In genomic region chr15:62056401-62056800, GRCm38 (mm10) we compare ENCODE assay signal across 13 mouse cellular contexts.
A peak's percentile ranks its signal among the peaks of the same experiment; 100 is the strongest.
DNase-seq lines count a peak whose midpoint lies in the region; ATAC-seq and TF ChIP-seq lines count a peak whose summit lies in the region.
"Had no signal": no experiment of that assay in that cellular context is flagged by ENCODE, and none has a peak within 500 bp of the region (broad histone marks: within the 10 kb centered on the region; RNA-seq: fewer than 3 reads in every experiment).

No protein-coding gene starts in this region.

- TF ChIP-seq CTCF in bone marrow macrophage, adult 2 months (IDR thresholded peaks at IDR 0.05; ENCODE audit: low read depth, low read length): no peak

- TF ChIP-seq POLR2A in bone marrow macrophage, adult 2 months (IDR thresholded peaks at IDR 0.05; ENCODE audit: borderline replicate concordance, low read depth, low read length): no peak

- no peak for DNase-seq in heart, embryonic 10.5 days (ENCODE audit: low spot score)
- DNase-seq in 416B (ENCODE audit: low read depth): peak; percentile 64
- no peak for DNase-seq in cerebellum, adult 11-12 months
- DNase-seq in c-Kit-positive CD71-positive TER-119-positive erythroid progenitor cells, embryonic 14.5 days (ENCODE audit: low spot score): no peak
- DNase-seq: cerebellum, postnatal 14 days; kidney, adult 18-20 months; thymus, postnatal 25 days had no signal

- H3K4me2 ChIP-seq in heart, embryonic 14.5 days (ENCODE audit: low read length): no peak overlapping the region
- H3K4me2 ChIP-seq in lung, embryonic 16.5 days (ENCODE audit: low read depth, low read length): no peak overlapping the region
- H3K4me2 ChIP-seq: midbrain, embryonic 15.5 days had no signal

- no peak overlapping the region for H3K4me3 ChIP-seq in heart, embryonic 14.5 days (ENCODE audit: control insufficient read depth in 1 of 2, insufficient read depth in 1 of 2, low read depth in 1 of 2, low read length in 2 of 2)
- no peak overlapping the region for H3K4me3 ChIP-seq in heart, embryonic 10.5 days
- no peak overlapping the region for H3K4me3 ChIP-seq in bone marrow macrophage, adult 2 months (ENCODE audit: insufficient read depth, low read length)
- no peak overlapping the region for H3K4me3 ChIP-seq in lung, embryonic 16.5 days (ENCODE audit: low read length)
- H3K4me3 ChIP-seq: erythroblast, embryonic 14.5 days; midbrain, embryonic 15.5 days had no signal

- peaks cover 6 to 7% of the 10 kb centered on the region in 2 experiments; a peak in 3 of 4 replicates for H3K4me1 ChIP-seq in heart, embryonic 14.5 days (ENCODE audit: control insufficient read depth in 2 of 2, insufficient read depth in 2 of 2, low read length in 2 of 2)
- H3K4me1 ChIP-seq in heart, embryonic 10.5 days: peaks cover 5% of the 10 kb centered on the region; the same call in 1 of the 2 replicates
- H3K4me1 ChIP-seq in bone marrow macrophage, adult 2 months (ENCODE audit: control insufficient read depth, insufficient read depth, low read length): peaks cover 63% of the 10 kb centered on the region
- peaks cover 11% of the 10 kb centered on the region for H3K4me1 ChIP-seq in lung, embryonic 16.5 days (replicated peaks; ENCODE audit: control insufficient read depth, insufficient read depth, low read length)
- H3K4me1 ChIP-seq: midbrain, embryonic 15.5 days had no signal

- peak overlapping the region; percentile 10; a peak in 1 of 4 replicates for H3K27ac ChIP-seq in heart, embryonic 14.5 days (replicated peaks in 1 of 2; ENCODE audit: control insufficient read depth in 1 of 2, insufficient read depth in 1 of 2, low read depth in 2 of 2, low read length in 2 of 2)
- no peak overlapping the region for H3K27ac ChIP-seq in heart, embryonic 10.5 days
- H3K27ac ChIP-seq in bone marrow macrophage, adult 2 months (ENCODE audit: insufficient read depth, low read depth, low read length): peak overlapping the region; percentile 85
- H3K27ac ChIP-seq in lung, embryonic 16.5 days (ENCODE audit: low read length): no peak overlapping the region
- H3K27ac ChIP-seq: midbrain, embryonic 15.5 days had no signal

- no peaks in the 10 kb centered on the region for H3K9me3 ChIP-seq in heart, embryonic 14.5 days (ENCODE audit: control insufficient read depth, low read length)
- H3K9me3 ChIP-seq in heart, embryonic 10.5 days: no peaks in the 10 kb centered on the region
- H3K9me3 ChIP-seq in lung, embryonic 16.5 days (ENCODE audit: control insufficient read depth, low read length): no peaks in the 10 kb centered on the region
- H3K9me3 ChIP-seq: G1E; midbrain, embryonic 15.5 days had no signal

- 76% methylated on average over 3 of the region's 3 CpGs for WGBS in heart, embryonic 14.5 days
- 70% methylated on average over 3 of the region's 3 CpGs for WGBS in heart, embryonic 10.5 days
- 67% methylated on average over 3 of the region's 3 CpGs for WGBS in lung, embryonic 16.5 days

- no peak overlapping the region for H3K9ac ChIP-seq in heart, embryonic 14.5 days (ENCODE audit: low read length)
- no peak overlapping the region for H3K9ac ChIP-seq in lung, embryonic 16.5 days (ENCODE audit: low read length)
- H3K9ac ChIP-seq: midbrain, embryonic 15.5 days had no signal

- H3K27me3 ChIP-seq in heart, embryonic 14.5 days (ENCODE audit: control insufficient read depth, insufficient read depth, low read length): no peaks in the 10 kb centered on the region
- no peaks in the 10 kb centered on the region for H3K27me3 ChIP-seq in heart, embryonic 10.5 days (ENCODE audit: insufficient read depth, poor library complexity, severe bottlenecking)
- no peaks in the 10 kb centered on the region for H3K27me3 ChIP-seq in lung, embryonic 16.5 days (ENCODE audit: control insufficient read depth, insufficient read depth, low read depth, low read length)
- H3K27me3 ChIP-seq: midbrain, embryonic 15.5 days had no signal

- ATAC-seq in heart, embryonic 14.5 days (ENCODE audit: insufficient number of reproducible peaks, insufficient read depth, low FRiP score, low read depth): no peak
- ATAC-seq in lung, embryonic 16.5 days (ENCODE audit: low read depth): 0 out of 2 replicates have a peak, but pooled peaks have one; percentile 20
- ATAC-seq: midbrain, embryonic 15.5 days had no signal

- no peaks in the 10 kb centered on the region for H3K36me3 ChIP-seq in heart, embryonic 14.5 days (ENCODE audit: control insufficient read depth, insufficient read depth, low read length)
- H3K36me3 ChIP-seq in heart, embryonic 10.5 days: 0 out of 2 replicates have a peak, but pooled peaks cover 2% of the 10 kb centered on the region
- no peaks in the 10 kb centered on the region for H3K36me3 ChIP-seq in lung, embryonic 16.5 days (ENCODE audit: control insufficient read depth, insufficient read depth, low read length)
- H3K36me3 ChIP-seq: midbrain, embryonic 15.5 days had no signal

Comparison
In these comparisons a context has a peak if more than half of its experiments do, and no peak if none do; other contexts are left out.
1. H3K27ac ChIP-seq: peak in heart, embryonic 14.5 days (2 of 2) and bone marrow macrophage, adult 2 months (single experiment); none in heart, embryonic 10.5 days (single experiment) and lung, embryonic 16.5 days (single experiment).